Mouse (Mus musculus) spleen, adult 2 months (tissue): ENCODE results near the gene Uhrf1.

Experiments used
- CTCF ChIP-seq: fragments of 200-500 bp; IDR thresholded peaks from 2 replicates; pipeline ENCODE4 v1.5.1; 2011; ENCODE audit warnings: mild to moderate bottlenecking, inconsistent platforms; ENCODE audit not compliant: insufficient read depth, insufficient read length, insufficient replicate concordance; ENCODE audit errors: extremely low read depth
- POLR2A ChIP-seq: fragments of 200-500 bp; IDR thresholded peaks from 2 replicates; pipeline ENCODE4 v1.6.1; 2011; ENCODE audit warnings: low read depth, low read length, inconsistent platforms

DNA sequence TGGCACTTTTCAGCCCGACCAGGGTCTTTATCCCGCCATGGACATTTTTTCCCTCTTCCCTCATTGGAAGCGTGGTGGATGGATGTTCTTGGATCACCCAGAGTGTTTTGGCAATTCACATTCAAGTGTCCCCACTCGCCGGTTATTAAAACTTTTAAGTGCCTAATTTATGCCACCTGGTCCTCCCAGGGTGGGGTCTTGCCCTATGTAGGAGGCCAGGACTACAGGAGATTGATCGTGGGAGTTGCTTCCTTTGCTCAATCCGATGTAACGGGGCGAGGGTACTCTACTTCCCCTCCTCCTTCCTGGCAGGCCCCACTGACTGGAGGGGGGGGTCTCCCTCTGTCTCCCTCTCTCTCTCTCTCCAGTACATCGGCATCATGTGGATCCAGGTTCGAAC lies 1.6 kb downstream of the Uhrf1 start:
- TF ChIP-seq CTCF (no peak), POLR2A (no peak)
